Mouse (Mus musculus): ENCODE data around the gene Cfap20. TPM values are rescaled to one million over a fixed set of nuclear protein-coding genes. Genes with fewer than 3 reads are reported as not detected.
"Not testable (repeated sequence)": the region's sequence is repeated elsewhere in the genome, so short reads cannot be mapped to it uniquely, and the experiment has no call there.

The Cfap20 gene
- polyA plus RNA-seq, 1 experiment from 2014 or later: 147 TPM

DNA sequence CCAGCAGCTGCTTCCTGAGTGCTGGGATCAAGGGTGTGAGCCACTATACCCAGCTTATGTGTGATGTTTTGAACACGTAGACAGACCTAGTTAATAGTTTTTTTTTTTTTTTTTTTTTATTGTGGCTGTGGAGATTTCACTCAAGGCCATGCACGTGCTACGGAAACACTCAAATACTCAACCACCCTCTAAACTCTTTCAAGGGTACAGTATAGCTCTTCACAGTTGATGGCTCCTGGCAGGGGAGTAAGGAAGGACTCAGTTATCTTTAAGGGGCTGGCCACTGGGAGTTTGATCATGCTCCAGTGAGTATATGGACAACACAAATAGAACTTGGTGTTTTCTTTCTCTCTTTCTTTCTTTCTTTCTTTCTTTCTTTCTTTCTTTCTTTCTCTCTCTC, 50.2 kb downstream of the Cfap20 start:
- Histone ChIP-seq H3K36me3 (ENCODE audit: control insufficient read depth, insufficient read depth, low read length) (no peaks in the 10 kb centered on the region), H3K9me3 (ENCODE audit: control insufficient read depth, low read length) (no peaks in the 10 kb centered on the region), H3K4me3 (ENCODE audit: low read depth, low read length) (no peak overlapping the region), H3K4me1 (replicated peaks; ENCODE audit: control insufficient read depth, insufficient read depth, low read length) (no peaks in the 10 kb centered on the region), H3K27me3 (ENCODE audit: control insufficient read depth, insufficient read depth, low read length) (no peaks in the 10 kb centered on the region), H3K27ac (ENCODE audit: low read depth, low read length) (no peak overlapping the region), H3K4me2 (ENCODE audit: low read depth, low read length, severe bottlenecking) (no peak overlapping the region), H3K9ac (ENCODE audit: low read length) (no peak overlapping the region)
- DNase-seq (ENCODE audit: low spot score) (no peak), ATAC-seq (replicated peaks; ENCODE audit: low FRiP score) (no peak)
- 92% methylated on average over 3 of the region's 3 CpGs for WGBS

DNA sequence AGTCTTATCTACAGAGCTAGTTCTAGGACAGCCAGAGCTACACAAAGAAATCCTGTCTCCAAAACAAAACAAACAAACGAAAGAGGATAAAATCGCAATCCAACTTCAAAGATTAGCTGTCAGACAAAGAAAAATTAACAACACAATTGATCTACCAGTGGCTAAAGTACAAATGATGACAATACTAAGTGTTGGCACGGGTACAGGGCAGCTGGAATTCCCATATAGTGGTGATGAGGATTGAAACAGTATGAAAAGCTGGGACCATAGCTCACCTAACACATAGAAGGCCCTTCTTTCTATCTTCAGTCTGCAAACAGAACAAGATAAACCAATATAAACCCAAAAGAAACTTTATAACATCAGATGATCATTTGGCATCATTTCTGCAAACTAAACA, 53.1 kb downstream of the Cfap20 start:
- ATAC-seq (replicated peaks; ENCODE audit: low FRiP score) (no peak), DNase-seq (ENCODE audit: low spot score) (no peak)
- Histone ChIP-seq H3K27ac (ENCODE audit: low read depth, low read length) (no peak overlapping the region), H3K4me2 (ENCODE audit: low read depth, low read length, severe bottlenecking) (no peak overlapping the region), H3K9me3 (ENCODE audit: control insufficient read depth, low read length) (no peaks in the 10 kb centered on the region), H3K4me1 (replicated peaks; ENCODE audit: control insufficient read depth, insufficient read depth, low read length) (no peaks in the 10 kb centered on the region), H3K9ac (ENCODE audit: low read length) (no peak overlapping the region), H3K36me3 (ENCODE audit: control insufficient read depth, insufficient read depth, low read length) (no peaks in the 10 kb centered on the region), H3K4me3 (ENCODE audit: low read depth, low read length) (no peak overlapping the region), H3K27me3 (ENCODE audit: control insufficient read depth, insufficient read depth, low read length) (no peaks in the 10 kb centered on the region)
- WGBS: 86% methylated on average over 3 of the region's 3 CpGs

DNA sequence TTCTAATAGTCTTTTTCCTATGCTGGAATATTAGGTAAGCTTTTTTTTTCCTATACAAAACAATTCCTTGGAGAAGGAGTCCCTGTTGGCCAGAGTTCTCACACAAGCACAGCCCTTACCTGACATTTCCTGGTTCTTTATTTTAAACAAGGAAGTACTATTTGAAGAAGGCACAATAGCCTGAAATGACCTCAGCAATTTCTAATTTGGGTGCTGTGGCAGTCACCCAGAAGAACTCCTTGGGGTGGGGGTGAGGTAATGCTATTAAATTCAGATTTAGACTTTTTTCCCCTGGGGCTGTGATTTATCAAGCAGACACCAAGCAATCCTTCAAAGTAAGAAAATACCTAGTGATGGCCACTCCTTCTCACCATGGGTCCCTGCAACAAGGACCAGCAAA, 53.7 kb downstream of the Cfap20 start:
- Histone ChIP-seq H3K36me3 (ENCODE audit: control insufficient read depth, insufficient read depth, low read length) (no peaks in the 10 kb centered on the region), H3K9me3 (ENCODE audit: control insufficient read depth, low read length) (no peaks in the 10 kb centered on the region), H3K9ac (ENCODE audit: low read length) (no peak overlapping the region), H3K4me1 (replicated peaks; ENCODE audit: control insufficient read depth, insufficient read depth, low read length) (no peaks in the 10 kb centered on the region), H3K4me3 (ENCODE audit: low read depth, low read length) (no peak overlapping the region), H3K27me3 (ENCODE audit: control insufficient read depth, insufficient read depth, low read length) (no peaks in the 10 kb centered on the region), H3K4me2 (ENCODE audit: low read depth, low read length, severe bottlenecking) (no peak overlapping the region), H3K27ac (ENCODE audit: low read depth, low read length) (no peak overlapping the region)
- no peak for DNase-seq (ENCODE audit: low spot score)
- ATAC-seq (replicated peaks; ENCODE audit: low FRiP score): no peak

DNA sequence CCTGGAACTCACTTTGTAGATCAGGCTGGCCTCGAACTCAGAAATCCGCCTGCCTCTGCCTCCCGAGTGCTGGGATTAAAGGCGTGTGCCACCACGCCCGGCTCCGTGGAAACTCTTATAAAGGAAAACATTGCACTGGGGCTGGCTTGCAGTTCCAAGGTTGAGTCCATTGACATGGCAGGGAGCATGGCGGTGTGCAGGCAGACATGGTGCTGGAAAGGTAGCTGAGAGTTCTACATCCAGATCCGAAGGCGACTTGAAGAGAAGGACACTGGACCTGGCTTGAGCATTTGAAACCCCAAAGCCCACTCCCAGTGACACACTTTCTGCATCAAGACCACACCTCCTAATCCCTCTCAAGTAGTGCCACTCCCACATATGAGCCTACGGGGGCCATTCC, 55.7 kb downstream of the Cfap20 start:
- not testable (repeated sequence) for DNase-seq (ENCODE audit: low spot score); ATAC-seq (replicated peaks; ENCODE audit: low FRiP score); H3K4me3 ChIP-seq (ENCODE audit: low read depth, low read length); H3K27ac ChIP-seq (ENCODE audit: low read depth, low read length); H3K27me3 ChIP-seq (ENCODE audit: control insufficient read depth, insufficient read depth, low read length); H3K36me3 ChIP-seq (ENCODE audit: control insufficient read depth, insufficient read depth, low read length); H3K9me3 ChIP-seq (ENCODE audit: control insufficient read depth, low read length); H3K4me1 ChIP-seq (replicated peaks; ENCODE audit: control insufficient read depth, insufficient read depth, low read length); H3K9ac ChIP-seq (ENCODE audit: low read length); H3K4me2 ChIP-seq (ENCODE audit: low read depth, low read length, severe bottlenecking)
- WGBS: 95% methylated on average over 11 of the region's 11 CpGs

DNA sequence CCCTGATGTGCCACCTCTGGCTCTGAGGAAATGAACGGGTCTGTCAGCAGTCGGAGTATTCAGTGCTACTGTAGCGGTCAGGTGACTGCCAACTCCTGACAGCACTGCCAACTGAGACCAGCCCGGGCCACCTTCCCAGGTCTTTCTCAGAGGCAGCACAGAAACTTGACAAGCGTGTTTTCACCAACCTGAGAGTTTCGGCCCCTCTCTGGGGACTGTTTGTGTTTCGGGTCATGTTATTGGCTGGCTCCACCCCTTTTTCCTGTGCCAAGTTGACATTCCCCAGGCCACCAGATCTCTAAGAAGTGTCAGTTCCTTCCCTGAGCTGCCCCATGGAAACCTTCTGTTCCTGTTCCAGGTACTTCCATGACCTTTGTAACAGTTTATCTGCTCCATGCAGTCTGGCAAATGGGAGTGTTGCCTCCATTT, 56.8 kb downstream of the Cfap20 start:
- ATAC-seq (replicated peaks; ENCODE audit: low FRiP score): no peak
- H3K36me3 ChIP-seq (ENCODE audit: control insufficient read depth, insufficient read depth, low read length): no peaks in the 10 kb centered on the region
- H3K9ac ChIP-seq (ENCODE audit: low read length): no peak overlapping the region
- no peaks in the 10 kb centered on the region for H3K27me3 ChIP-seq (ENCODE audit: control insufficient read depth, insufficient read depth, low read length)
- no peak overlapping the region for H3K4me3 ChIP-seq (ENCODE audit: low read depth, low read length)
- 67% methylated on average over 7 of the region's 7 CpGs for WGBS
- no peak overlapping the region for H3K27ac ChIP-seq (ENCODE audit: low read depth, low read length)
- no peaks in the 10 kb centered on the region for H3K4me1 ChIP-seq (replicated peaks; ENCODE audit: control insufficient read depth, insufficient read depth, low read length)
- no peak for DNase-seq (ENCODE audit: low spot score)
- no peaks in the 10 kb centered on the region for H3K9me3 ChIP-seq (ENCODE audit: control insufficient read depth, low read length)
- no peak overlapping the region for H3K4me2 ChIP-seq (ENCODE audit: low read depth, low read length, severe bottlenecking)

DNA sequence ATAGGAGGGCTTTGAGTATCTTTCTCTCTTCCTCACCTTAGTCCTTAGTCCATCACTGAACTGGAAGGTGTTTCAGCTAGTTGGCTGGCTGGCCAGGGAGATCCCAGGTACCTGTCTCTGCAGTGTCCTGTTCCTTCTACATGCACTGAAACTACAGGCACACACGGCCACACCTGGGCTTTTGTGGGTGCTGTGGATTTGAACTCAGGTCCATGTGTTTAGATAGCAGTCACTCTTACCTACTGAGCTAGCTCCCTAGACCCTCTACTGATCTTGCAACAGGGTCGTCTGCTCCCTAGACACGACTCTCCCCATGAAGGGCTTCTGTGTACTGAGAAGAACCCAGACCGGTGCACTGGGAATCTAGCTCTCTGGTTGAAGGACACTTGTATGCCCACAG, 57.6 kb downstream of the Cfap20 start:
- DNase-seq (ENCODE audit: low spot score) (no peak), ATAC-seq (replicated peaks; ENCODE audit: low FRiP score) (no peak)
- Histone ChIP-seq H3K9ac (ENCODE audit: low read length) (no peak overlapping the region), H3K4me2 (ENCODE audit: low read depth, low read length, severe bottlenecking) (no peak overlapping the region), H3K36me3 (ENCODE audit: control insufficient read depth, insufficient read depth, low read length) (no peaks in the 10 kb centered on the region), H3K4me3 (ENCODE audit: low read depth, low read length) (no peak overlapping the region), H3K27ac (ENCODE audit: low read depth, low read length) (no peak overlapping the region), H3K9me3 (ENCODE audit: control insufficient read depth, low read length) (no peaks in the 10 kb centered on the region), H3K4me1 (replicated peaks; ENCODE audit: control insufficient read depth, insufficient read depth, low read length) (no peaks in the 10 kb centered on the region), H3K27me3 (ENCODE audit: control insufficient read depth, insufficient read depth, low read length) (no peaks in the 10 kb centered on the region)
- WGBS: 84% methylated on average over 4 of the region's 4 CpGs

DNA sequence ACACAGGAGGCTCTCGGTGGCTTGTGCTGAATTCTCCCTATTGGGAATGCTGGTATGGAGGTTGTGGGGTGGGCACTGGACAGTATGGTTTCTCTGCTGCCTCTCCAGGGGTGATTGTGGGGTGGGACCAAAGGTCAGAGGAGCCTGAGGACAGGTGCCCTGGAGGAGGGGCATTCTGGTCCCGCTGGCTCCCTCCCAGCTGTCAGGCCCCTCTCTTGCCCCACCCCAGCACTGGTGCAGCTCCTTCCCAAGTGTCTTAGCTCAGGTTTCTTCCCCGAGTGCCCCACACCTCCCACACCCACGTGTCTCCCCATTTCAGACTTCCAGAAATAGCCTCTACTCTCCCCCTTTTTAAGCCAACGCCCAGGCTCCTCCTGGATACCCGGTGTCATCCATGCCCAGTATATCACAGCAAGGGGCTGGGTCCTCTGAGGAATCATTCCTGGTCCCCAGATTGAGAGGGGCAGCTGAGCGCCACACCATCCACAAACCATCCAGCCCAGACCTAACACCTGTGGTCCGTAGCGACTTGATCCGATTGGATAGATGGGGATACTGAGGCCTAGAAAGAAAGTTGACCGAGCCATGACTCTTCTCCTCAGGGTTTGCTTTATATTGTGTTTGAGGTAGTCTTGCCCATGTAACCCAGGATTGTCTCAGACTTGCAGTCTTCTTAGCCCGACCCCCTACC, 58.2 kb downstream of the Cfap20 start:
- Histone ChIP-seq H3K4me2 (ENCODE audit: low read depth, low read length, severe bottlenecking) (no peak overlapping the region), H3K27ac (ENCODE audit: low read depth, low read length) (no peak overlapping the region), H3K9ac (ENCODE audit: low read length) (no peak overlapping the region), H3K27me3 (ENCODE audit: control insufficient read depth, insufficient read depth, low read length) (no peaks in the 10 kb centered on the region), H3K9me3 (ENCODE audit: control insufficient read depth, low read length) (no peaks in the 10 kb centered on the region), H3K4me3 (ENCODE audit: low read depth, low read length) (no peak overlapping the region), H3K4me1 (replicated peaks; ENCODE audit: control insufficient read depth, insufficient read depth, low read length) (no peaks in the 10 kb centered on the region), H3K36me3 (ENCODE audit: control insufficient read depth, insufficient read depth, low read length) (no peaks in the 10 kb centered on the region; the same call in 1 of the 2 replicates)
- WGBS: 86% methylated on average over 12 of the region's 12 CpGs
- no peak for DNase-seq (ENCODE audit: low spot score)
- ATAC-seq (replicated peaks; ENCODE audit: low FRiP score): no peak

DNA sequence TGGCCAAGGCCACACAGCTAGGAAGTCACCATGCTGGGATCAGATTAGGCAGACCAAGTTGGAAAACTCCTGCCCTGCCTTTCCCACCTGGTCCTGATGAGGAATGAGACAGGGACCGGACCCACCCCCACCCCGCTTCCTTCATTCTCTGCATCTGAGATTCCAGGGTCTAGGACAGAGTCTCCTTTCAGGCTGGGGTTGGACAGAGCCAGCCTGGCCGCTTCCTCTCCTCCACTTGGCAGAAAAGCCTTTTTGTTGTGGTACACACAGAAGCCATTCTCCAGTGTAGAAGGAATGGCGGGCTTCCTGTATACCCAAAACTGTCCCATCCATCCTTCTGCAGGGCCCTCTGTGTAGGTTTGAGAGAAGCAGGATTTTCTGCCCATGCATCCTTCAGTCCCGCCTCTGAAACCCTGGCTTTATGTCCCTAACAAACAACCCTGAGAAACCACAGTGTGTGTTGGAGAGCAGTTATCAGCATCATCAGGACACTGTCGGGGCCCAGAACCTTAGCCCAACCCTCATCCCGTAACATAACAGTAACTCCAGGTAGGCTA, 59.2 kb downstream of the Cfap20 start:
- ATAC-seq (replicated peaks; ENCODE audit: low FRiP score): no peak
- Histone ChIP-seq H3K36me3 (ENCODE audit: control insufficient read depth, insufficient read depth, low read length) (no peaks in the 10 kb centered on the region; the same call in 1 of the 2 replicates), H3K4me3 (ENCODE audit: low read depth, low read length) (no peak overlapping the region), H3K9ac (ENCODE audit: low read length) (no peak overlapping the region), H3K9me3 (ENCODE audit: control insufficient read depth, low read length) (no peaks in the 10 kb centered on the region), H3K4me2 (ENCODE audit: low read depth, low read length, severe bottlenecking) (no peak overlapping the region), H3K27ac (ENCODE audit: low read depth, low read length) (no peak overlapping the region), H3K4me1 (replicated peaks; ENCODE audit: control insufficient read depth, insufficient read depth, low read length) (no peaks in the 10 kb centered on the region), H3K27me3 (ENCODE audit: control insufficient read depth, insufficient read depth, low read length) (no peaks in the 10 kb centered on the region)
- DNase-seq (ENCODE audit: low spot score): no peak
- WGBS: 84% methylated on average over 7 of the region's 7 CpGs

DNA sequence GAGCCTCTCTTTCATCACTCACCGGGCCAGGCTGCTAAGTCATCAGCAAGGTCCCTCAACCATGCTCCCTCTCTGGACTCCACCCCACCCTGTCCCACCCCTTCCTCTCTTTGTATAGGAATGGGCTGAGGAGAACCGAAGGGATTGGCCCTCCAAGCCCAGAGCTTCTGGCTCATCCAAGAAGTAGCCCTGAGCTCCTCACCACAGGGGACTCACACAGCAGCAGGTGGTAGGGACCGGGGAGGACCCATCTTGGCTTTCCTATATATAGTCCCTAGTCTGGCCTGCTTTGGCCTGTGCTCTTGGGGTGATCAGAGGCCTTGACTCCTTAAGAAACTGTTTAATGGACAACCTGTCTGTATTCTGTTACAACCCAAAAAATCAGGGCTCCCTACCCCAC, 60.2 kb downstream of the Cfap20 start:
- H3K27ac ChIP-seq (ENCODE audit: low read depth, low read length): no peak overlapping the region
- no peaks in the 10 kb centered on the region; the same call in 1 of the 2 replicates for H3K36me3 ChIP-seq (ENCODE audit: control insufficient read depth, insufficient read depth, low read length)
- DNase-seq (ENCODE audit: low spot score): no peak
- no peak overlapping the region for H3K4me2 ChIP-seq (ENCODE audit: low read depth, low read length, severe bottlenecking)
- no peaks in the 10 kb centered on the region for H3K4me1 ChIP-seq (replicated peaks; ENCODE audit: control insufficient read depth, insufficient read depth, low read length)
- no peak for ATAC-seq (replicated peaks; ENCODE audit: low FRiP score)
- no peaks in the 10 kb centered on the region for H3K9me3 ChIP-seq (ENCODE audit: control insufficient read depth, low read length)
- H3K27me3 ChIP-seq (ENCODE audit: control insufficient read depth, insufficient read depth, low read length): no peaks in the 10 kb centered on the region
- WGBS: 85% methylated on average over 3 of the region's 3 CpGs
- H3K4me3 ChIP-seq (ENCODE audit: low read depth, low read length): no peak overlapping the region
- H3K9ac ChIP-seq (ENCODE audit: low read length): no peak overlapping the region

Data from forebrain, embryonic 11.5 days (tissue).